Mouse (Mus musculus) hindbrain, embryonic 14.5 days (tissue): ENCODE results near the gene Kctd18. TPM values are rescaled to one million over a fixed set of nuclear protein-coding genes. Genes with fewer than 3 reads are reported as not detected.

ENCODE experiments used
- ATAC-seq: fragments of 200-750 bp; cut with Nextera tagmentation; 2 replicates; pipeline ENCODE4 v1.8.0; 2017; ENCODE audit warnings: moderate number of reproducible peaks, mild to moderate bottlenecking, moderate TSS enrichment, moderate library complexity; ENCODE audit not compliant: low FRiP score
- DNase-seq: peaks from one replicate; pipeline ENCODE4 v3.0.0-alpha.2; 2015; ENCODE audit warnings: low spot score
- H3K27ac ChIP-seq: fragments of 300-500 bp; sonication (generic); 2 replicates; pipeline ENCODE4 v1.5.1; 2014; ENCODE audit warnings: mild to moderate bottlenecking, moderate library complexity
- H3K27me3 ChIP-seq: fragments of 300-500 bp; sonication (generic); 2 replicates; pipeline ENCODE4 v1.6.1; 2014; ENCODE audit warnings: mild to moderate bottlenecking, low read length, mixed read lengths; ENCODE audit not compliant: control insufficient read depth, insufficient read depth
- H3K36me3 ChIP-seq: fragments of 300-500 bp; sonication (generic); replicated peaks from 2 replicates; pipeline ENCODE4 v1.6.1; 2014; ENCODE audit not compliant: control insufficient read depth, insufficient read depth
- H3K4me1 ChIP-seq: fragments of 300-500 bp; sonication (generic); replicated peaks from 2 replicates; pipeline ENCODE4 v1.6.1; 2014; ENCODE audit warnings: antibody characterized with exemption, low read length, mixed read lengths; ENCODE audit not compliant: control insufficient read depth, insufficient read depth
- H3K4me2 ChIP-seq: fragments of 300-500 bp; sonication (generic); replicated peaks from 2 replicates; pipeline ENCODE4 v1.6.1; 2014; ENCODE audit warnings: mild to moderate bottlenecking, moderate library complexity
- H3K4me3 ChIP-seq: fragments of 300-500 bp; sonication (generic); replicated peaks from 2 replicates; pipeline ENCODE4 v1.5.1; 2014; ENCODE audit warnings: mild to moderate bottlenecking, low read length
- H3K9ac ChIP-seq: fragments of 300-500 bp; sonication (generic); 2 replicates; pipeline ENCODE4 v1.6.1; 2014
- H3K9me3 ChIP-seq: fragments of 300-500 bp; sonication (generic); 2 replicates; pipeline ENCODE4 v1.6.1; 2016; ENCODE audit warnings: low read length; ENCODE audit not compliant: control insufficient read depth
- WGBS: fragments of 180-500 bp; shearing (Covaris S2); extraction: QIAGEN DNeasy Blood & Tissue Kit; methylation state at CpG from one replicate; pipeline ENCODE4 v1.1.7; 2014; 5-methylcytosine and 5-hydroxymethylcytosine counted together
- polyA plus RNA-seq: library from polyadenylated mRNA; unstranded; fragments of >200 nt; fragmentation: Nextera tagmentation; extraction: Ambion mirVana; gene quantifications from 2 replicates; pipeline ENCODE4 v1.2.1, GENCODE M21; 2014

Gene Kctd18
- polyA plus RNA-seq, 1 experiment from 2014 or later, result 27.3 TPM

- no peak for DNase-seq
These were observed 78.1 kb downstream of the Kctd18 start for GRCm38 (mm10) chr1:57940691-57941090.

GRCm38 (mm10) chr1:57934287-57934686 is 84.5 kb downstream of the Kctd18 start:
- no peak overlapping the region for H3K27ac ChIP-seq
- H3K9ac ChIP-seq, result no peak overlapping the region
- DNase-seq (no peak), ATAC-seq (no peak)
- peaks cover 3% of the 10 kb centered on the region; the same call in 1 of the 2 replicates for H3K36me3 ChIP-seq
- H3K4me1 ChIP-seq, result no peaks in the 10 kb centered on the region
- H3K4me3 ChIP-seq, result no peak overlapping the region
- H3K9me3 ChIP-seq, result no peaks in the 10 kb centered on the region
- 44% methylated on average over 1 of the region's 1 CpGs for WGBS
- H3K4me2 ChIP-seq, result no peak overlapping the region
- H3K27me3 ChIP-seq, result no peaks in the 10 kb centered on the region

More at GRCm38 (mm10) chr1:57940691-57941090, 78.1 kb downstream of the Kctd18 start:
- peak; percentile 48; the same call in 1 of the 2 replicates for ATAC-seq
- no peak overlapping the region for H3K4me3 ChIP-seq
- H3K4me1 ChIP-seq, result peaks cover 7% of the 10 kb centered on the region; the same call in 1 of the 2 replicates
- no peaks in the 10 kb centered on the region for H3K9me3 ChIP-seq
- no peak overlapping the region for H3K9ac ChIP-seq
- 45% methylated on average over 10 of the region's 10 CpGs for WGBS
- no peaks in the 10 kb centered on the region for H3K27me3 ChIP-seq
- H3K36me3 ChIP-seq, result peaks cover 33% of the 10 kb centered on the region
- H3K4me2 ChIP-seq, result no peak overlapping the region
- 0 out of 2 replicates have a peak overlapping the region, but pooled peaks have one; percentile 9 for H3K27ac ChIP-seq

- H3K4me2 ChIP-seq, result no peak overlapping the region
- WGBS, result 87% methylated on average over 4 of the region's 4 CpGs
- H3K4me3 ChIP-seq, result no peak overlapping the region
- no peaks in the 10 kb centered on the region for H3K27me3 ChIP-seq
- H3K36me3 ChIP-seq, result peaks cover 5% of the 10 kb centered on the region; the same call in 1 of the 2 replicates
- DNase-seq, result no peak
- no peaks in the 10 kb centered on the region for H3K4me1 ChIP-seq
- no peak overlapping the region for H3K27ac ChIP-seq
- no peak overlapping the region for H3K9ac ChIP-seq
- ATAC-seq, result no peak
- no peaks in the 10 kb centered on the region for H3K9me3 ChIP-seq
These were observed 100.2 kb downstream of the Kctd18 start for GRCm38 (mm10) chr1:57918567-57918966.

GRCm38 (mm10) chr1:57917342-57917741 is 101.4 kb downstream of the Kctd18 start:
- Histone ChIP-seq H3K27ac (no peak overlapping the region), H3K4me1 (no peaks in the 10 kb centered on the region), H3K4me3 (no peak overlapping the region), H3K9me3 (no peaks in the 10 kb centered on the region), H3K36me3 (no peaks in the 10 kb centered on the region), H3K4me2 (no peak overlapping the region), H3K9ac (no peak overlapping the region), H3K27me3 (no peaks in the 10 kb centered on the region)
- 89% methylated on average over 5 of the region's 5 CpGs for WGBS
- no peak for ATAC-seq
- no peak for DNase-seq

- no peaks in the 10 kb centered on the region for H3K4me1 ChIP-seq
- 71% methylated on average over 6 of the region's 6 CpGs for WGBS
- no peak overlapping the region for H3K27ac ChIP-seq
- H3K9ac ChIP-seq, result no peak overlapping the region
- no peak overlapping the region for H3K4me3 ChIP-seq
- peaks cover 18% of the 10 kb centered on the region for H3K36me3 ChIP-seq
- H3K27me3 ChIP-seq, result no peaks in the 10 kb centered on the region
- H3K9me3 ChIP-seq, result no peaks in the 10 kb centered on the region
- ATAC-seq (no peak), DNase-seq (no peak)
- no peak overlapping the region for H3K4me2 ChIP-seq
These were observed 107.2 kb downstream of the Kctd18 start for GRCm38 (mm10) chr1:57911561-57911960.

GRCm38 (mm10) chr1:57906312-57906711 is 112.4 kb downstream of the Kctd18 start:
- Histone ChIP-seq H3K4me1 (no peaks in the 10 kb centered on the region), H3K36me3 (peaks cover 28% of the 10 kb centered on the region), H3K9me3 (no peaks in the 10 kb centered on the region), H3K4me2 (no peak overlapping the region), H3K27me3 (no peaks in the 10 kb centered on the region), H3K4me3 (no peak overlapping the region), H3K9ac (no peak overlapping the region), H3K27ac (no peak overlapping the region)
- DNase-seq (no peak), ATAC-seq (no peak)

GRCm38 (mm10) chr1:57905912-57906311 is 112.8 kb downstream of the Kctd18 start:
- H3K9ac ChIP-seq, result no peak overlapping the region
- no peaks in the 10 kb centered on the region for H3K9me3 ChIP-seq
- H3K4me3 ChIP-seq, result no peak overlapping the region
- H3K4me2 ChIP-seq, result no peak overlapping the region
- DNase-seq (no peak), ATAC-seq (no peak)
- no peaks in the 10 kb centered on the region for H3K4me1 ChIP-seq
- no peaks in the 10 kb centered on the region for H3K27me3 ChIP-seq
- peaks cover 32% of the 10 kb centered on the region for H3K36me3 ChIP-seq
- no peak overlapping the region for H3K27ac ChIP-seq
- 84% methylated on average over 3 of the region's 3 CpGs for WGBS

Other genes with a start within 250 kb of the Kctd18 start
- 83.2 and 86.9 TPM in 2 replicates for gene Spats2l, start 244.8 kb downstream of the Kctd18 start, polyA plus RNA-seq
- gene Sgo2a, start 23.0 kb downstream of the Kctd18 start, polyA plus RNA-seq, result 3.1 and 3.6 TPM in 2 replicates
- gene Aox1, start 11.0 kb upstream of the Kctd18 start, polyA plus RNA-seq, result 0.21 and 0.31 TPM in 2 replicates
- gene Aox3, start 94.2 kb upstream of the Kctd18 start, polyA plus RNA-seq, result 0.31 and 0.32 TPM in 2 replicates
- gene Aox4, start 191.4 kb upstream of the Kctd18 start, polyA plus RNA-seq, result 0.39 and 0.54 TPM in 2 replicates